Mouse (Mus musculus): Measurements from ENCODE around the gene Icam1.
A peak's percentile ranks its signal among the peaks of the same experiment; 100 is the strongest.
"Not testable (repeated sequence)": the region's sequence is repeated elsewhere in the genome, so short reads cannot be mapped to it uniquely, and the experiment has no call there.

Icam1 gene

GRCm38 (mm10) chr9:21022726-21023125, 6.9 kb downstream of the Icam1 start:
- no peak for DNase-seq

- no peak for DNase-seq
These were observed 9.5 kb downstream of the Icam1 start for GRCm38 (mm10) chr9:21025258-21025810.

- no peak for DNase-seq
These were observed 11.1 kb downstream of the Icam1 start for GRCm38 (mm10) chr9:21026849-21027248.

GRCm38 (mm10) chr9:21027774-21028290, 12.0 kb downstream of the Icam1 start:
- no peak for DNase-seq

- DNase-seq: no peak
These were observed 12.8 kb downstream of the Icam1 start for GRCm38 (mm10) chr9:21028560-21029110.

GRCm38 (mm10) chr9:21029291-21030054, 13.7 kb downstream of the Icam1 start, which contains the start of gene Icam4:
TSS of gene Icam4 (plus strand) at chr9:21029373.
- peak; percentile 81 for DNase-seq

GRCm38 (mm10) chr9:21030055-21030600, 14.3 kb downstream of the Icam1 start:
- no peak for DNase-seq

GRCm38 (mm10) chr9:21030781-21031250, 15.0 kb downstream of the Icam1 start:
- DNase-seq: peak; percentile 89

GRCm38 (mm10) chr9:21031251-21031895, 15.6 kb downstream of the Icam1 start:
- DNase-seq: peak; percentile 57

GRCm38 (mm10) chr9:21031896-21032351, 16.1 kb downstream of the Icam1 start, which contains the start of gene Icam5:
TSS of gene Icam5 (plus strand) at chr9:21032073.
- DNase-seq: peak; percentile 26

GRCm38 (mm10) chr9:21032491-21032890, 16.7 kb downstream of the Icam1 start:
- no peak for DNase-seq

- peak; percentile 62 for DNase-seq
These were observed 17.4 kb downstream of the Icam1 start for GRCm38 (mm10) chr9:21033136-21033535.

- no peak for DNase-seq
These were observed 18.8 kb downstream of the Icam1 start for GRCm38 (mm10) chr9:21034481-21035085.

GRCm38 (mm10) chr9:21035586-21035985, 19.8 kb downstream of the Icam1 start:
- no peak for DNase-seq

- DNase-seq: no peak
These were observed 20.4 kb downstream of the Icam1 start for GRCm38 (mm10) chr9:21036161-21036560.

GRCm38 (mm10) chr9:21036666-21037065, 20.9 kb downstream of the Icam1 start:
- no peak for DNase-seq

- DNase-seq: no peak
These were observed 21.7 kb downstream of the Icam1 start for GRCm38 (mm10) chr9:21037481-21037891.

- DNase-seq: no peak
These were observed 24.0 kb downstream of the Icam1 start for GRCm38 (mm10) chr9:21039779-21040178.

GRCm38 (mm10) chr9:21041308-21041707, 25.5 kb downstream of the Icam1 start:
- DNase-seq: no peak

GRCm38 (mm10) chr9:21043563-21043962, 27.8 kb downstream of the Icam1 start:
- no peak for DNase-seq

GRCm38 (mm10) chr9:21044785-21045184, 29.0 kb downstream of the Icam1 start:
- not testable (repeated sequence) for DNase-seq

GRCm38 (mm10) chr9:21045235-21045634, 29.4 kb downstream of the Icam1 start:
- no peak for DNase-seq
